Mouse (Mus musculus) embryonic facial prominence, embryonic 15.5 days (tissue): Measurements from ENCODE around the gene 4930507D05Rik. TPM values are rescaled to one million over a fixed set of nuclear protein-coding genes. Genes with fewer than 3 reads are reported as not detected.
A peak's percentile ranks its signal among the peaks of the same experiment; 100 is the strongest.

Experiments
- ATAC-seq: fragments of 200-750 bp; cut with Nextera tagmentation; 2 replicates; pipeline ENCODE4 v1.8.0; 2017; ENCODE audit warnings: low read depth, moderate TSS enrichment; ENCODE audit not compliant: insufficient number of reproducible peaks, low FRiP score, low TSS enrichment
- H3K27ac ChIP-seq: fragments of 300-500 bp; sonication (generic); replicated peaks from 2 replicates; pipeline ENCODE4 v1.5.1; 2015; ENCODE audit warnings: mild to moderate bottlenecking, inconsistent platforms
- H3K27me3 ChIP-seq: fragments of 300-500 bp; sonication (generic); 2 replicates; pipeline ENCODE4 v1.6.1; 2015; ENCODE audit warnings: inconsistent platforms
- H3K36me3 ChIP-seq: fragments of 300-500 bp; sonication (generic); 2 replicates; pipeline ENCODE4 v1.6.1; 2015; ENCODE audit warnings: mild to moderate bottlenecking, inconsistent platforms
- H3K4me1 ChIP-seq: fragments of 300-500 bp; sonication (generic); 2 replicates; pipeline ENCODE4 v1.6.1; 2015; ENCODE audit warnings: inconsistent platforms
- H3K4me2 ChIP-seq: fragments of 300-500 bp; sonication (generic); replicated peaks from 2 replicates; pipeline ENCODE4 v1.6.1; 2015; ENCODE audit warnings: mild to moderate bottlenecking, inconsistent platforms
- H3K4me3 ChIP-seq: fragments of 300-500 bp; sonication (generic); replicated peaks from 2 replicates; pipeline ENCODE4 v1.5.1; 2015; ENCODE audit warnings: mild to moderate bottlenecking, inconsistent platforms
- H3K9ac ChIP-seq: fragments of 300-500 bp; sonication (generic); 2 replicates; pipeline ENCODE4 v1.6.1; 2015; ENCODE audit warnings: inconsistent platforms
- H3K9me3 ChIP-seq: fragments of 300-500 bp; sonication (generic); replicated peaks from 2 replicates; pipeline ENCODE4 v1.6.1; 2016; ENCODE audit warnings: inconsistent platforms
- WGBS: fragments of 180-500 bp; shearing (Covaris S2); methylation state at CpG from one replicate; pipeline ENCODE4 v1.1.7; 2015; 5-methylcytosine and 5-hydroxymethylcytosine counted together
- polyA plus RNA-seq: library from polyadenylated mRNA; unstranded; fragments of >200 nt; fragmentation: Nextera tagmentation; extraction: Ambion mirVana; gene quantifications from 2 replicates; pipeline ENCODE4 v1.2.1, GENCODE M21; 2015

The 4930507D05Rik gene
- 0.41 and 0.68 TPM in 2 replicates for polyA plus RNA-seq

GRCm38 (mm10) chr10:62449364-62450279 lies at the start of gene 4930507D05Rik, which contains the start of gene Supv3l1:
4930507D05Rik (plus strand) TSS chr10:62449489.
Supv3l1 (minus strand) TSS chr10:62449738.
- WGBS, result under 1% methylated on average over 73 of the region's 73 CpGs
- Histone ChIP-seq H3K4me1 (peaks cover 14% of the 10 kb centered on the region), H3K4me3 (peak within 1 kb of the TSS; percentile 100), H3K4me2 (peak within 1 kb of the TSS; percentile 68), H3K27me3 (no peaks in the 10 kb centered on the region), H3K27ac (peak within 1 kb of the TSS; percentile 95), H3K9ac (peak within 1 kb of the TSS; percentile 98), H3K9me3 (no peaks in the 10 kb centered on the region), H3K36me3 (peaks cover 27% of the 10 kb centered on the region)
- peak; percentile 86 for ATAC-seq

- Histone ChIP-seq H3K9ac (no peak overlapping the region), H3K27me3 (peaks cover 5% of the 10 kb centered on the region; the same call in 1 of the 2 replicates), H3K4me3 (no peak overlapping the region), H3K4me1 (no peaks in the 10 kb centered on the region), H3K36me3 (no peaks in the 10 kb centered on the region), H3K9me3 (no peaks in the 10 kb centered on the region), H3K27ac (no peak overlapping the region), H3K4me2 (no peak overlapping the region)
- 80% methylated on average over 19 of the region's 19 CpGs for WGBS
- ATAC-seq, result no peak; the same call in 1 of the 2 replicates
These were observed 47.6 kb upstream of the 4930507D05Rik start for GRCm38 (mm10) chr10:62401641-62402111.

- peaks cover 5% of the 10 kb centered on the region; the same call in 1 of the 2 replicates for H3K27me3 ChIP-seq
- H3K4me1 ChIP-seq, result no peaks in the 10 kb centered on the region
- ATAC-seq, result no peak
- H3K9ac ChIP-seq, result peak overlapping the region; percentile 3; the same call in 1 of the 2 replicates
- no peaks in the 10 kb centered on the region for H3K9me3 ChIP-seq
- WGBS, result 35% methylated on average over 14 of the region's 14 CpGs
- H3K27ac ChIP-seq, result no peak overlapping the region
- no peak overlapping the region for H3K4me3 ChIP-seq
- no peaks in the 10 kb centered on the region for H3K36me3 ChIP-seq
- peak overlapping the region; percentile 37 for H3K4me2 ChIP-seq
These were observed 44.4 kb upstream of the 4930507D05Rik start for GRCm38 (mm10) chr10:62404901-62405300.

- 3% methylated on average over 5 of the region's 5 CpGs for WGBS
- no peak overlapping the region for H3K27ac ChIP-seq
- no peak overlapping the region for H3K4me3 ChIP-seq
- no peaks in the 10 kb centered on the region for H3K27me3 ChIP-seq
- no peak overlapping the region for H3K9ac ChIP-seq
- H3K36me3 ChIP-seq, result no peaks in the 10 kb centered on the region
- no peaks in the 10 kb centered on the region for H3K9me3 ChIP-seq
- H3K4me1 ChIP-seq, result no peaks in the 10 kb centered on the region
- no peak overlapping the region for H3K4me2 ChIP-seq
- peak; percentile 63; the same call in 1 of the 2 replicates for ATAC-seq
These were observed 38.3 kb upstream of the 4930507D05Rik start for GRCm38 (mm10) chr10:62410943-62411342.

GRCm38 (mm10) chr10:62411431-62412410 lies 37.6 kb upstream of the 4930507D05Rik start:
- no peaks in the 10 kb centered on the region for H3K9me3 ChIP-seq
- H3K27me3 ChIP-seq, result no peaks in the 10 kb centered on the region
- no peaks in the 10 kb centered on the region for H3K4me1 ChIP-seq
- H3K27ac ChIP-seq, result no peak overlapping the region
- no peak overlapping the region for H3K9ac ChIP-seq
- 59% methylated on average over 19 of the region's 19 CpGs for WGBS
- H3K36me3 ChIP-seq, result no peaks in the 10 kb centered on the region
- no peak overlapping the region for H3K4me3 ChIP-seq
- H3K4me2 ChIP-seq, result no peak overlapping the region
- ATAC-seq, result no peak

GRCm38 (mm10) chr10:62412906-62413605 lies 36.2 kb upstream of the 4930507D05Rik start:
- Histone ChIP-seq H3K4me3 (no peak overlapping the region), H3K36me3 (no peaks in the 10 kb centered on the region), H3K27ac (no peak overlapping the region), H3K9me3 (no peaks in the 10 kb centered on the region), H3K27me3 (no peaks in the 10 kb centered on the region), H3K9ac (no peak overlapping the region), H3K4me2 (no peak overlapping the region), H3K4me1 (no peaks in the 10 kb centered on the region)
- 21% methylated on average over 8 of the region's 8 CpGs for WGBS
- ATAC-seq, result no peak

- ATAC-seq, result no peak
- no peaks in the 10 kb centered on the region for H3K36me3 ChIP-seq
- no peak overlapping the region for H3K9ac ChIP-seq
- H3K4me3 ChIP-seq, result no peak overlapping the region
- no peak overlapping the region for H3K4me2 ChIP-seq
- H3K27ac ChIP-seq, result no peak overlapping the region
- H3K4me1 ChIP-seq, result no peaks in the 10 kb centered on the region
- 38% methylated on average over 4 of the region's 4 CpGs for WGBS
- no peaks in the 10 kb centered on the region for H3K27me3 ChIP-seq
- no peaks in the 10 kb centered on the region for H3K9me3 ChIP-seq
These were observed 35.7 kb upstream of the 4930507D05Rik start for GRCm38 (mm10) chr10:62413606-62413982.

GRCm38 (mm10) chr10:62418831-62419356 lies 30.4 kb upstream of the 4930507D05Rik start:
- WGBS, result 47% methylated on average over 7 of the region's 7 CpGs
- no peaks in the 10 kb centered on the region for H3K27me3 ChIP-seq
- H3K4me3 ChIP-seq, result no peak overlapping the region
- ATAC-seq, result no peak
- H3K4me1 ChIP-seq, result 0 out of 2 replicates have a peak, but pooled peaks cover 8% of the 10 kb centered on the region
- H3K36me3 ChIP-seq, result no peaks in the 10 kb centered on the region
- no peak overlapping the region for H3K4me2 ChIP-seq
- H3K27ac ChIP-seq, result no peak overlapping the region
- no peak overlapping the region for H3K9ac ChIP-seq
- H3K9me3 ChIP-seq, result no peaks in the 10 kb centered on the region

- no peak for ATAC-seq
- H3K4me3 ChIP-seq, result no peak overlapping the region
- H3K4me2 ChIP-seq, result no peak overlapping the region
- 0 out of 2 replicates have a peak, but pooled peaks cover 8% of the 10 kb centered on the region for H3K4me1 ChIP-seq
- H3K9ac ChIP-seq, result no peak overlapping the region
- H3K36me3 ChIP-seq, result no peaks in the 10 kb centered on the region
- 64% methylated on average over 5 of the region's 5 CpGs for WGBS
- H3K9me3 ChIP-seq, result no peaks in the 10 kb centered on the region
- H3K27ac ChIP-seq, result no peak overlapping the region
- H3K27me3 ChIP-seq, result no peaks in the 10 kb centered on the region
These were observed 29.9 kb upstream of the 4930507D05Rik start for GRCm38 (mm10) chr10:62419422-62419821.

- H3K27ac ChIP-seq, result no peak overlapping the region
- H3K36me3 ChIP-seq, result no peaks in the 10 kb centered on the region
- no peak overlapping the region for H3K4me3 ChIP-seq
- H3K4me2 ChIP-seq, result no peak overlapping the region
- H3K9ac ChIP-seq, result no peak overlapping the region
- 76% methylated on average over 6 of the region's 6 CpGs for WGBS
- H3K9me3 ChIP-seq, result no peaks in the 10 kb centered on the region
- H3K4me1 ChIP-seq, result peaks cover 9% of the 10 kb centered on the region
- ATAC-seq, result no peak
- H3K27me3 ChIP-seq, result no peaks in the 10 kb centered on the region
These were observed 28.9 kb upstream of the 4930507D05Rik start for GRCm38 (mm10) chr10:62420399-62420798.
